18 mouse cellular contexts compared by ENCODE assay signal in genomic region chr10:27617522-27618020, GRCm38 (mm10). TPM values are rescaled to one million over a fixed set of nuclear protein-coding genes. Genes with fewer than 3 reads are reported as not detected.
A peak's percentile ranks its signal among the peaks of the same experiment; 100 is the strongest.
DNase-seq lines count a peak whose midpoint lies in the region; ATAC-seq and TF ChIP-seq lines count a peak whose summit lies in the region.
"Had no signal": no experiment of that assay in that cellular context is flagged by ENCODE, and none has a peak within 500 bp of the region (broad histone marks: within the 10 kb centered on the region; RNA-seq: fewer than 3 reads in every experiment).

No protein-coding gene starts in this region.

- 91% methylated on average over 4 of the region's 4 CpGs for WGBS in heart, postnatal 0 days

- DNase-seq in heart, postnatal 0 days (ENCODE audit: low spot score) = no peak
- no peak for DNase-seq in heart, postnatal 14 days
- peak; percentile 20 for DNase-seq in forelimb bud, embryonic 11.5 days (ENCODE audit: low read depth, low spot score)
- DNase-seq in gastrocnemius, postnatal 4 days (ENCODE audit: low spot score in 2 of 2) = peak; percentile 28 to 62
- peak; percentile 60 for DNase-seq in skeletal muscle tissue, adult 2 months (ENCODE audit: low read depth, low spot score)
- no peak for DNase-seq in spleen, postnatal 36 days (ENCODE audit: low spot score in 2 of 2)
- DNase-seq in kidney, adult 9 months = no peak
- no peak for DNase-seq in adrenal gland, adult (ENCODE audit: inconsistent age in 2 of 2, low spot score in 1 of 2)
- DNase-seq: adrenal gland, postnatal 14 days; cerebellum, adult 9-10 months; liver, postnatal 0 days; lung, postnatal 14 days; right cerebral cortex, postnatal 14 days had no signal

- H3K4me2 ChIP-seq in heart, postnatal 0 days (ENCODE audit: low read depth, low read length) = no peak overlapping the region

- H3K27me3 ChIP-seq in heart, postnatal 0 days (ENCODE audit: control insufficient read depth, insufficient read depth, low read length) = no peaks in the 10 kb centered on the region
- H3K27me3 ChIP-seq: heart, embryonic 15.5 days; hindbrain, embryonic 12.5 days; kidney, embryonic 15.5 days; neural tube, embryonic 12.5 days had no signal

- no peak overlapping the region for H3K4me3 ChIP-seq in heart, postnatal 0 days (ENCODE audit: low read depth, low read length)

- H3K27ac ChIP-seq in heart, postnatal 0 days (ENCODE audit: low read depth) = peak overlapping the region; percentile 87; the same call in 1 of the 2 replicates
- H3K27ac ChIP-seq: hindbrain, embryonic 12.5 days; neural tube, embryonic 12.5 days had no signal

- intact Hi-C loops in heart, postnatal 14 days (cut with DNase I) = loop anchor here (2.0 kb wide), 1 partner anchor 53 kb away; no protein-coding TSS in a partner anchor

- H3K9ac ChIP-seq in heart, postnatal 0 days (replicated peaks; ENCODE audit: low read depth, low read length) = no peak overlapping the region
- H3K9ac ChIP-seq: hindbrain, embryonic 12.5 days; kidney, embryonic 15.5 days; liver, postnatal 0 days; neural tube, embryonic 12.5 days had no signal

- H3K9me3 ChIP-seq in heart, postnatal 0 days (replicated peaks; ENCODE audit: control insufficient read depth, low read length) = no peaks in the 10 kb centered on the region
- H3K9me3 ChIP-seq: heart, embryonic 15.5 days; hindbrain, embryonic 12.5 days; kidney, embryonic 15.5 days; neural tube, embryonic 12.5 days had no signal

- ATAC-seq in heart, postnatal 0 days (ENCODE audit: insufficient read depth, low read depth) = 0 out of 2 replicates have a peak, but pooled peaks have one; percentile 11
- ATAC-seq: liver, postnatal 0 days had no signal

- H3K36me3 ChIP-seq in heart, postnatal 0 days (replicated peaks; ENCODE audit: control insufficient read depth, insufficient read depth, low read length) = no peaks in the 10 kb centered on the region
- H3K36me3 ChIP-seq: heart, embryonic 15.5 days; hindbrain, embryonic 12.5 days; kidney, embryonic 15.5 days; neural tube, embryonic 12.5 days had no signal

- H3K4me1 ChIP-seq in heart, postnatal 0 days (ENCODE audit: control insufficient read depth, insufficient read depth) = no peaks in the 10 kb centered on the region
- H3K4me1 ChIP-seq: neural tube, embryonic 12.5 days had no signal

- TF ChIP-seq CTCF in heart, postnatal 0 days (IDR thresholded peaks at IDR 0.05; ENCODE audit: low read depth) = no peak

- TF ChIP-seq EP300 in heart, postnatal 0 days (IDR thresholded peaks at IDR 0.05; ENCODE audit: low read depth) = no peak

RNA-seq across cellular contexts. Expression of gene Lama2, which starts 2.0 kb away (rescaled TPM):
- 64.0 and 85.5 TPM in 2 replicates for total RNA-seq in heart, postnatal 0 days (2014; rRNA removed; ENCODE audit: low replicate concordance)
- 29.4 and 32.4 TPM in 2 replicates for polyA plus RNA-seq in heart, postnatal 0 days (2015; fragmentation: Nextera tagmentation; extraction: Ambion mirVana)
- total RNA-seq in heart, postnatal 14 days (2021) = 100 to 1,000 TPM; 210 to 213 TPM
- total RNA-seq in gastrocnemius, postnatal 4 days (2021) = 100 to 1,000 TPM; 227 to 259 TPM
- total RNA-seq: megakaryocyte-erythroid progenitor cell, adult 5-6 weeks had no signal

Comparison
In these comparisons a context has a peak if more than half of its experiments do, and no peak if none do; other contexts are left out.
1. DNase-seq: peak in forelimb bud, embryonic 11.5 days (single experiment), gastrocnemius, postnatal 4 days (2 of 2) and skeletal muscle tissue, adult 2 months (single experiment); none in heart, postnatal 0 days (single experiment), heart, postnatal 14 days (0 of 2), spleen, postnatal 36 days (0 of 2), kidney, adult 9 months (single experiment) and adrenal gland, adult (0 of 2).